Mouse (Mus musculus): ENCODE data around the gene Uqcrfs1. TPM values are rescaled to one million over a fixed set of nuclear protein-coding genes. Genes with fewer than 3 reads are reported as not detected.

Uqcrfs1 gene
- total RNA-seq (2014; fragmentation: Nextera tagmentation): 153 and 194 TPM in 2 replicates
- 106 and 132 TPM in 2 replicates for total RNA-seq (2017)

DNA sequence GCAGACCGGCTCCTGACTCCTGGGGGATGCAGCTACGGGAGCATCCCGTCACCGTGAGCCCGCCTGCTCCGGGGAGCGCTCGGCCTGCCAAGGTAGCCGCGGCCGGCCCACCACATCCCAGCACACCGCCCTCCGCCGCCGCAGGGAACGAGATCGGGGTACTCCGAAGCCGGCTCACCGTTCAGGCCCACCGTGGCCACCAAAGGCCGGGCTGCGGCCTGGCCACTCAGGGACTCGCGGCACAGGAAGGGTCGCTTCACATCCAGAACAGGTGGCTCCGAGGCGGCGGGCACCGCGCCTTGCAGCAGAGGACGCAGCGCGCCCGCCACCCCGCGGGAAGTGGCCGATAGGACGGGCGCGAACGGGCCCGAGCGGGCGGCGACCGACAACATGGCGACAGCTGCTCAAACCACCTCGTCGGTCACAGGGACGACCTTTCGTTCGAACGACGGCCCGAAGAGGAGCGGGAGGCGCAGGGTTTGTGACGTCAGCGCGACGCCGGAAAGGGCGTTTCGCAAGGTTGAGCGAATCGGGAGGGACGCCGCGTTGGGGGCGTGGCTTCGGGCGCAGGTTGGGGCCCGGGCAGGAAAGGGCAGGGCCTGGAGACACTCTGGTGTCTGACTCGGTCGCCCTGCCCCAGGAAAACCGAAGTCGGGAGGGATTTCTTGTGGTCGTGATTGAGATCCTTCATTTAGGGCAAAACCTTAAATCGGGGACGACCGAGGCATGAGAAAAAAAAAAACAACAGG is at the start of gene Uqcrfs1:
Gene Uqcrfs1 (minus strand): TSS at position 507 of the 749 bp plus-strand sequence.
- ATAC-seq (replicated peaks; ENCODE audit: low FRiP score, low TSS enrichment, poor library complexity, severe bottlenecking): peak; percentile 95

DNA sequence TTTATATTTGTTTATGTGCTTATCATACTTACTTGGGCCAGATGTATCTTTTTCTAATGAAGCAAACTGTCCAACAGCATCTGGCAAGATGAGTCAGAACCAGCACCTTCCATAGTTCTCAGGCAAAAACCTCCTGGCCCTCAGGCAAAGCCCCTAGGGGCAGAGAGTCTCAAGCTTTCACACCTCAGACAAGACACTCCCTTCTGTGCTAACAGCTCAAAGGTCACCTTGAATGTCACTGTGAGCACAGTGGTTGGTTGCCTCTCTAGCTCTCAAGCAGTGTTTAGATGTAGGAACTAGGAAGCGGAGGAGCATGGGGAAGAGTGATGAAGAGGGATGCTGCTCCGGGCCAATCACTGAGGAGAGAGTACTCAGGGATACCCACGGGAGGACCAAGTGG is 40.6 kb upstream of the Uqcrfs1 start:
- no peak for ATAC-seq (replicated peaks; ENCODE audit: low FRiP score, low TSS enrichment, poor library complexity, severe bottlenecking)

DNA sequence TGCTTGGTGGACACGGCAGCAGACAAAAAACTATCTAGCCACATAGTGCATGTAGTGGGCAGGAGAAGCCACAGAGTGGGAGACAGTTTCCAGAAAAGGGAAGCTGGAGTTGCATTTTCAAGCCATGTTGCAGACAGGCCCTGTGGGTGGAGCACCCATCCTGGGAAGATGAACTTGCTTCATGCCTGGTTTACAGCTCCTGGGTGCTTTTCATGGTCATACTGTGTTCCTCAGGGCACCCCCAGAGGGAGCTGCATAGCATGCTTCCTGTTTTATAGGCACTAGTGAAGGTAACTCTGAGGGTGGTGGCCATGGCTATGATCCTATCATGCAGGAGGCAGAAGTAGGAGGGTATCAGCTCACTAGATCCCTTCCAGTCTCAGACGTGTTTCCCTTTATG is 37.4 kb upstream of the Uqcrfs1 start:
- no peak for ATAC-seq (replicated peaks; ENCODE audit: low FRiP score, low TSS enrichment, poor library complexity, severe bottlenecking)

DNA sequence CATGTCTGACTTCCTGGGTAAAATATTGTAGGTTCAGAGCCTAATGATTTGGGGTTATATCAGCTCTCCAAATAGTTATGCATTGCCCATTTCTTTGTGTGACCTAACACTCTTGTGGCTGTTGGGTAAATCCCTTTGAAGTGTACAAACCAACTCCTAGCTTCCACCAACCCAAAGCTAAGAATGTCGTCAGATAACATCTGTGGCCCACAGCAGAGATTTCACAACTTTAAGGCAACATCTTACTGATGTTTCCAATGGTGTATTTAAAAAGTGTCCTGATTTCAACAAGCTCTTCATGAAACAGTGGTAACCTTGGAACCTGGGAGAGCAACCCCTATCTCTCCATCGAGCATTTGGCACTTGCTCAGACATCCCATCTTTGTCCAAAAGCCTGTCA is 33.6 kb upstream of the Uqcrfs1 start:
- ATAC-seq (replicated peaks; ENCODE audit: low FRiP score, low TSS enrichment, poor library complexity, severe bottlenecking): no peak

DNA sequence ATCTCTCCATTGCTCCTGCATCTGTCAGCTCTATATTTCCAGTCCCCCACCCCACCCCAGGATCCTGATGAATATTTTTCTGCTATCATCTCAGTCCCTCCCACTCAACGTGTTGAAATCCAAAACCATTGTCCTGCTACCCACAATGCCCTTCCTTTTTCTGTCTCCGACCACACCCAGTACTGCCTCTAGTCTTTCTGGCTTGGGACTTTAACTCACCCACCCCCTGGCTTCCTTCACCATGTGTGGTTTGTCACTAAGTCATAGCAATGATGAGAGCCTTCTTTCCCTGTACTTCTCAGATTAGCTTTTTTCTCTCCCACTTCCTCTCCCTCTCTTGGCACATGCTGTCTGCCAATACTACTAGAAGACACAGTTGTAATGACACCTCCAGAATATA is 31.7 kb upstream of the Uqcrfs1 start:
- no peak for ATAC-seq (replicated peaks; ENCODE audit: low FRiP score, low TSS enrichment, poor library complexity, severe bottlenecking)

DNA sequence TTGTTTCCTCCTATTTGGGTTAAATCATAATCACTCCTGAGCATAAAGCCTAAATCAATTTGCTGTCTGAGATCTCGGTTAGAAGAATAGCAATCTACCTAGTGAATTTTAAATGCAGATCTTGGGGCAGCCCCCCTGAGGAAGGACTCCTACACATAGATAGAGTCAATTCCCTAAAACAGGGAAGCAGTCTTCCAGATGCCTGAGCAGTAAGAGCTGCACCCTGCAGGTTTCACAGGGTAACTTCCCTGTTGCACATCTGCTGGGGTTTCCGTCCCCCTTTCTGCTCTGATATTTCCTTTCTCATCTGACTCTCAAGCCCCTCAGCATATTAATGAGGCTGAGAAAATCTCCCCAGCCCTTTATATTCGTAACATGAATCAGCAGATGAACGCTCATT is 27.8 kb upstream of the Uqcrfs1 start:
- ATAC-seq (replicated peaks; ENCODE audit: low FRiP score, low TSS enrichment, poor library complexity, severe bottlenecking): no peak

DNA sequence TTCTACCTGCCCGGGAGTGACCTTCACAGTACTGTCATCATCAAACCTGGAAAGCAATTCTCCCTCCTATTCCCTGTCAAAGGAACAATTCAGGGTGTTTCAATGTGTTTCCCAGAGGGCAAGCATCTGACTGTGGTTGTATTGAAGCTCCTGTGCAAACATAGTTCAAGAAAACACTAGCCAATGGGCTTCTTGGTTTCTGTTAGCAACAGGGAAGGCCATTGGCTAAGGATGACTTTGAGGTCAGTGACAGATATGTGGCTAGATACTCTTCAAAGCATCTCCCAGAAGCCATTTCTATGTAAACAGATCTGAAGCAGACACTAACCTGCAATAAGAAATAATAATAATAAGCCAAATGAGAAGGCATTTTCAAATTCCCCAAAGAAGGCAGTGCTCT is 25.0 kb upstream of the Uqcrfs1 start:
- ATAC-seq (replicated peaks; ENCODE audit: low FRiP score, low TSS enrichment, poor library complexity, severe bottlenecking): no peak

DNA sequence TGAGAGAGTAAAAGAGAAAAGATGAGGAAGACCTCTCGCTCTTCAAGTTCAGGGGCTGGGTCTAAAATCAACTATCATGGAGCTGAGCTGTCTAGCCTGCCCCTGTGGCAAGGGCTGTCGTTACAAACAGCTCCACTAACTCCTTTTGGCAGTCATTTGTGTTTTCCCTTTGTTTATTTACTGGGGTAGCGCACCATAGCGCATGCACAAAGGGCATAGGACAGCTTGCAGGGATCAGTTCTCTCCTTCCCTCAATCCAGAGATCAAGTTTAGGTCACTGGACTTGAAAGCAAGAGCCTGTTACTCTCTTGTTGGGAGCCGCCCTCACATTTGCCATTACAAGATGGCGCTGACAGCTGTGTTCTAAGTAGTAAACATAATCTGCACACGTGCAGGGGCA is 22.4 kb upstream of the Uqcrfs1 start:
- no peak for ATAC-seq (replicated peaks; ENCODE audit: low FRiP score, low TSS enrichment, poor library complexity, severe bottlenecking)

DNA sequence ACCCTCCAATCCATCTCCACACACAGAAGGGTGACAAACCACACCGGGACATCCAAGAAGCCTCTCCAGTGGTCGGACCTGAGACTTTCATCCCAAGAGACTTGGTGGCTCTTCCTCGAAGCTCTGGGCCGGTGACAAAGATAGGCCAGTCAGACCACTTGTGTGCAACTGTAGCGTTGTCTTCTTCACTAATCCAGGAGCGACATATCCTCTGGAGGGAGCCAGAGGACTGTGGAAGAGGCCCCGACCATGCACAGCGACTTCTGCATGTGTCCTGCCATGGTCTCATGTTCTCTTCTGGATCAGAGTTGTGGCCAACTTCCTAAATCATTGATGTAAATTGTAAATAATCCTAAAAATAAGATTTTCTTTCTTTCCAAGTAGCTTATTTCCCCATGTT is 21.6 kb upstream of the Uqcrfs1 start:
- 0 out of 2 replicates have a peak, but pooled peaks have one; percentile 44 for ATAC-seq (replicated peaks; ENCODE audit: low FRiP score, low TSS enrichment, poor library complexity, severe bottlenecking)

DNA sequence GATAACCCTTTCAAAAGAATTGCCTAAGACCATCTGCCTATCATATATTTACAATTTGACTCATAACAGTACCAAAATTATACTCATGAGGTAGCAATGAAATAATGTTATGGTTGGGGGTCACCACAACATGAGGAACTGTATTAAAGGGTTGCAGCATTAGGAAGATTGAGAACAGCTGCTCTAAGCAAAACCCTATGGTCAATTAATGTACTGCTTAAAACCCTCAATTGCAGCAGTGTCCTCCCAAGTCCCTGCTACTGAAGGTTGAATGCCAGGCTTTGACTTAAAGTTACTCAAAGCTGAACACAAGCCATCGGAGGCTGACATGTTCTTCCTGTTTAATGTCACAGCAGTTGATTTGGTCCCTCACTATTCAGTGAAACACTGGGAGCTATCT is 15.4 kb upstream of the Uqcrfs1 start:
- ATAC-seq (replicated peaks; ENCODE audit: low FRiP score, low TSS enrichment, poor library complexity, severe bottlenecking): no peak

DNA sequence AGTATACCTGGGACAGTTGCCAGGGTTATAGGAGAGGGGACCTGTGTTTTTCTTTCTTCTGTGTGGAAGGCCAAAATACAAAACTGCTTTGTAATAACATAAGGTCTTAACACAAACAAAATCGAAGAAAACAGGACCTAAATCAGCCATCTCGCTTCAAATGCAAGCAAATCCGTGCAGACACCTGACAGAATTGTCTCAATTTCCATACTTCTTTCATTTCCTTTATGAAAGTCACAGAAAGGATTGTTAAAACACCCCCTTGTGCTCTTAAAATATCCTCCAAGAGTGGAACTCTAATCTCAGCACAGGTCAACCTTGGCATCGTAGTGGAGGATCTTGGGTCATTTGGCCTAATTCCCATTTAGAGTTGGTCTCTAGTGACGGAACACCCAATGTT is 14.9 kb upstream of the Uqcrfs1 start:
- ATAC-seq (replicated peaks; ENCODE audit: low FRiP score, low TSS enrichment, poor library complexity, severe bottlenecking): no peak

DNA sequence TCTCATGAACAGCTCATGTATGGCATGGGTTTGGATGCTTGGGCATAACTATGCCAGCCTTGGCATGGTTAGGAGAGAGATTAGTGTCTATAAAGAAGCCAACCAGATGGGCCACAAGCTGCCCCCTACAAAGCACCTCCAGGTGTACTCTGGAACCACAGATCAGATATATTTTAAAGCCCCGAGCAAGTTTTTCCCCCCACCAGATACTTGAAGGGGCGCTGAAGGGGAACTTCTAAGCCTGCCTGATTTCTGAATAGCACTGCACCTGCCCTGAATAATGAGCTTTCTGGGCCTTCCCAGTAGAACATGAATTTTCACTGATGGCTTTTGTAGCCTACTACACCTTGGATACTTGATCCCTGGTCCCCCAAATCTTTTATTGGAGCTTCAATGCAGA is 12.6 kb upstream of the Uqcrfs1 start:
- no peak for ATAC-seq (replicated peaks; ENCODE audit: low FRiP score, low TSS enrichment, poor library complexity, severe bottlenecking)

DNA sequence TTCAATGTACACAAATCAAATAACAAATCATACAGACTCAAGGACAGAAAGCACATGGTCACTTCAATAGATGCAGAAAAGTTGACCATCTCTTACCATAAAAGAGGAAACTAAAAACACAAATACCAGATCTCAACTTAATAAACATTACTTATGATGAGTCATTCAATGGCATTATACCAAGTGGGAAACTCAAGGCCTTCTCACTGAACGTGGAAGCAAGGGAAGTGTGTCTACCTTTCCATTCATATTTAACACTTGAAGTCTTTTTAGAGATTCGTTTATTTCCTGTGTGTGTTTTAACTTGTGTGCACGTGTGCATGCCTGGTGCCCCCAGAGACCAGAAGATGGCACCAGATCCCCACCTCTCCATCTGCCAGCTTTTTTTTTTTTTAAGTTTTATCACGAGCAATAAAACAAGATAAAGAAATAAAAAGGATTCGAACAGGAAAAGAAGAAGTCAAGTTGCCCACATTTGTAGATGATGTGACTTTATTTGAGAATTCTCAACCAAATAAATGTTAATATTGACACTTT is 8.0 kb upstream of the Uqcrfs1 start:
- ATAC-seq (replicated peaks; ENCODE audit: low FRiP score, low TSS enrichment, poor library complexity, severe bottlenecking): no peak

DNA sequence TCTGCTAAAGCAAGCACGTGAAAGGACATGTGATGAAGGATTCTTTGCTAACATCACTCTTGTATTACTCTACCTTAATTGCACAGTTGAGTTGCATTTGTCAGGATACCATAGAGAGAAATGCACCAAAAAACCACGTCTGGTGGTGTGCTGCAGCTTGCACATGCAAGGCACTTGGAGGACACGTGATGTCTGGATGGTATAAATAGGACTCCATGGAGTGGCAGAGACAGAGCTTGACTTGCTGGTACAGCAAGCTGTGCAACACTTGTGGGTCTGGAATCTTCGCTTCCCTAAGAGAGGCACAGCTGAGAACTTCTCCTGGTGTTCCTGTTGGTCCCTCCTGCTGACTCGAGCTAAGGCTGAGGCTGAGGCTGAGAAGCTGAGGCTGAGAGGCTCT is 4.2 kb upstream of the Uqcrfs1 start:
- ATAC-seq (replicated peaks; ENCODE audit: low FRiP score, low TSS enrichment, poor library complexity, severe bottlenecking): no peak

DNA sequence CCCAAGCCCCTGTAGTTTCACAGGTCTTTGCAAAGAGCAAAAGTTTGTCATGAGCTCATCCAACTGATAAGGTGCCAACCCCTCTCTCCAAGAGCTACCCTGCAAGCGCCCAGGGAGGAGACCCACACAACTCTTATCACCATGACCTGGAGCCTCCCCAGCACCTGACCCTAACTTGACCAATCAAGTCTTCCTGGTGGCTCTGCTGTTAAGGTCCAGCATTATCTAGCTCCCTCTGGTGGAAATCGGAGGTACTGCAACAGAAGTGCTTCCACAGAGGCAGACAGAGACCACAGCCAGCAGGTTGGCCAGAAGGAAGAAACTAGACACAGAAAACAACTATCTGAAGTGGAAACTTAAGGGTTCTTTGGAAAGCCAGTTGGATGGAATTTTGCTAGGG is 3.7 kb upstream of the Uqcrfs1 start:
- ATAC-seq (replicated peaks; ENCODE audit: low FRiP score, low TSS enrichment, poor library complexity, severe bottlenecking): peak; percentile 78

DNA sequence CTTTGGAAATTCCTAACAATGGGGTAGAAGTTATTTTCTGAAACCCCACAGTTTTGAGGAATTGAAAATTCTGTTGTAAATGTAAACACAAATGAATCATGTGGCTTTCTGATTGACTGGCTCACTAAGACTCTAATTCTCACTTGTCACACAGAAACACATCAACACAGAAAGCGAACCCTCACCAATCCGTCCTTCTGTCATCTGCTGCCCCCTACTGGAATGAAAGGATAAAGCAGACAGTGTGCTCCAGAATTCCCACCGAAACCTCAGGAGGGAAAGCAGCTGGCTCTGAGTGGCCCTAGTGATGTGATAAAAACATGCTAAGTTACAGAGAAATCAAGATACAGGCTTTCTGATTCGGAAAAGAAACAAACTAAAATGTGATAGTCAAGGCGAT is 14.4 kb downstream of the Uqcrfs1 start:
- ATAC-seq (replicated peaks; ENCODE audit: low FRiP score, low TSS enrichment, poor library complexity, severe bottlenecking): peak; percentile 84

DNA sequence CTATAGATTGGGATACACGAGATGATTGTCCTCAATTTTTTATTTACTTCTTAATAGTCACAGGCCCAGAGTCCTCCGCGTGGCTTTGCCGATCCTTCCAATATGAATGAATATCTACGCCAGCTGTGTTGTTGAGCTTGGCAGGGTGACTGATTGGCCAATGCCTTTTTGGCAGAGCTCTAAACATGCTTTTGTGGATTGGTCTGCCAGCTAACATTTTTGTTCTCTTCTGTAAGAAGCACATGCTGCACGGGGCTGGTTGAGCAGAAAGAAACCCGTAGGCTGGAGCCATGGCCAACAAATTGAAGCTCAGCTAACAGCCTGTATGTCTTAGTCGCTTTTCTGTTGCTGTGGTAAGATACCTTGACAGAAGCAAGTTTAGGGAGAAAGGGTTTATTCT is 20.2 kb downstream of the Uqcrfs1 start:
- ATAC-seq (replicated peaks; ENCODE audit: low FRiP score, low TSS enrichment, poor library complexity, severe bottlenecking): no peak

DNA sequence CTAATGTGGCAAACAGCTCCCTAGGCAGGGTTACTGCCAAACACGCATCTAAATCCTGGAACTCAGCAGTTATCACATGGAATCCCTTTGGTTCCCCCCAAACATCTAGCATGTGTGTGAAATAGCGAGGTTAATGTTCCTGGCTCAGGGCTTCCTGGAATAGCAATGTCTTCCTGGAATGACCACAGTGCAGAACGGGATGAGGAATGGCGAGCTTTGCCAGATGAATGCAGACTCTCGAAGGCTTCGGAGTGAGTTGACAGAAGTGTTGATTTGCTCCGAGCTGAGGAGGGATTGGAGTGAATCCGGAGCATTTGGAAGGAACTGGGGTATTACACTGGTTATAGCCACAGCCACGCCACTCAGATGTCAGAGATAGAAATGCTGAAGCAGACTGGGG is 21.2 kb downstream of the Uqcrfs1 start:
- ATAC-seq (replicated peaks; ENCODE audit: low FRiP score, low TSS enrichment, poor library complexity, severe bottlenecking): no peak

DNA sequence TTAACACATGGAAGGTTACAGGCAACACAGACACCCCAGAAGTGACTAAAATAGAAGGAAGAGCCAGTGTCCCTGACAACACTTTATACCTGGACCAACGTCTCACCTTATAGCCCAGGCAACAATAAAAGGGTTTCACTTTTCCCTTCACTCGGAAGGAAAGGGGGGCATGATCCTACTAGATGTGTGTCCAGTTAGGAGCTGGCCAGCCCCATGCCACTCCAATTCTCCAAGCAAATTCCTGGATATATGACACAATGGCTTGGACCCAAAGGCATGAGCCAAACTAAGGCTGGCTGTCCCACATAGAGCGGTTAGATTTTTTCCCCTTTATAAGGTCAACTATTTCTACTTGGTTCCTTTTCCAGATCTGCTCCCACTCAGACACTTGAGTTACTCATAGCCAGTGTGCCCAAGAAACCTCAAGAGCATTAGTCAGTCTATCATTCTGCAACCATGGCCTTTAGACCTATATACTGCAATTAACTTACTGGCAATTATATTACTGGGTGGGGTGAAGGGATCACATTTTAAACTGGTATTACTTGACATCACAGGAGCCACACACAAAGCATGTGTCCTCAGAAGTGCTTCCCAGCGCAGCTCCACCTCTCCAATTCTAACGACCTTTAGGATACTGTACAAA is 21.8 kb downstream of the Uqcrfs1 start:
- no peak for ATAC-seq (replicated peaks; ENCODE audit: low FRiP score, low TSS enrichment, poor library complexity, severe bottlenecking)

DNA sequence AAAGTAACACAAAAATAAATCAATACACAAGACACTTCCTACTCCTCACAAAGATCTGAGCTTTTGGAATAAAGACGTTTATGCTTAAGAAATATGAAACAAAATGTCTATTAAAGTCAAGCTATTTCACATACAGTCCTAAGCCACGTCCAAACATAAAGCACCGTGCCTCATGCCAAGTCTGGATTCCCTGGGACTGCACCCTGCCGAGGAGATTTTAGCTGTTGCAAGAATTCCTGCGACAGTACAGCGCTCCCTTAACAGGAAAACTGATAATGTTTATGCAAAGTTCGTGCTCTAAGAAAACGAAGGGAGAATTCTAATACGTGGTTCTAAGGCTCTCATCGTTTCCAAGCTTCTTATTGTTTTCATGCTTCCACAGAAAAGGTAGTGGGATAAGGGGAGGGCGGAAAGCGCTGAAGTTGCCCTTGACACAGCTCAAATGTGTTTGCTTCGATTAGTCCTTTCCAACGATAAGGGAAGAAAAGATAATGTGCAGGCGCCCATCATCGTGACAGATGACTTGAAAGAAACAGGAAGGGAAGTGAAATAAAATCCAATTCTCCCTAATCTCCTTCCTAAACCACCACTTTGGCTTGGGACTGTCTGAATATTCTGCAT is 23.8 kb downstream of the Uqcrfs1 start:
- no peak for ATAC-seq (replicated peaks; ENCODE audit: low FRiP score, low TSS enrichment, poor library complexity, severe bottlenecking)

DNA sequence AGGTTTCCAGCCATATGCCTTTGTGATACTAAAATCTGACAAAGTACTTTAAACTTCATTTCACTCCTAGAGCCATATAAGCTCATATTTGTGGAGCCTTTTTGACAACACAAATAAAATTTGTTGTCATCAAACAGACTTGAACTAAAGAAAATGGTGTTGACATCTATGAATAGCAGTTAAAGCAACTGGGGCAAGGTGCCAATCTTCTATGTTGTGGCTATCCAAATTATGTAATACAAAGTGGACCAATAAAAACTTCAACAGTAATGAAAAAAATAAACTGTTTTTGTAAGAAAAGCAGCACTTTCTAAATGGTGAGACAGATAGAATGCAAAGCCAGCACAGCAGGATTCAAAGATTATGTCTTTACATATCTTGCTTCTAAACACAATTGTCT is 27.0 kb downstream of the Uqcrfs1 start:
- ATAC-seq (replicated peaks; ENCODE audit: low FRiP score, low TSS enrichment, poor library complexity, severe bottlenecking): no peak

Data from megakaryocyte-erythroid progenitor cell, adult 5-6 weeks (primary cell).